Mouse (Mus musculus) CH12.LX (cell line): ENCODE measurements around the gene Dlgap3. TPM values are rescaled to one million over a fixed set of nuclear protein-coding genes. Genes with fewer than 3 reads are reported as not detected.

Experiments
- DNase-seq: peaks from one replicate; pipeline ENCODE4 v3.0.0-alpha.2; 2013; ENCODE audit errors: extremely low read depth
- H3K27ac ChIP-seq: 2 replicates; pipeline ENCODE4 v1.5.1; 2012; ENCODE audit warnings: low read depth, mild to moderate bottlenecking, control low read depth, moderate library complexity; ENCODE audit not compliant: insufficient read depth
- H3K27me3 ChIP-seq: replicated peaks from 2 replicates; pipeline ENCODE3; 2012; ENCODE audit warnings: inconsistent platforms
- H3K36me3 ChIP-seq, 2 experiments: replicated peaks in 1 of 2; 2 replicates each; pipeline versions ENCODE3 to v1.6.1; 2012; ENCODE audit warnings: inconsistent platforms in 1 of 2, low read length in 1 of 2, mild to moderate bottlenecking in 1 of 2, mixed read lengths in 1 of 2, moderate library complexity in 1 of 2; ENCODE audit not compliant: control insufficient read depth in 1 of 2, insufficient read depth in 1 of 2
- H3K4me1 ChIP-seq, 2 experiments: 2 replicates each; pipeline ENCODE4 v1.6.1; 2012; ENCODE audit warnings: inconsistent platforms in 1 of 2, moderate library complexity in 1 of 2; ENCODE audit not compliant: insufficient read depth in 2 of 2, control insufficient read depth in 1 of 2
- H3K4me2 ChIP-seq: 2 replicates; pipeline ENCODE4 v1.6.1; 2012; ENCODE audit warnings: low read depth, mild to moderate bottlenecking, control low read depth; ENCODE audit not compliant: poor library complexity, insufficient read depth, severe bottlenecking
- H3K4me3 ChIP-seq, 3 experiments: fragments of 150-350 bp in 1 of 3; sonication (generic) in 1 of 3; replicated peaks in 1 of 3; 2 replicates each; pipeline versions ENCODE3 to v1.5.1; 2011 to 2012; ENCODE audit warnings: low read depth in 2 of 3, low read length in 2 of 3, mild to moderate bottlenecking in 2 of 3, moderate library complexity in 2 of 3, control low read depth in 1 of 3, improper control_type of control experiment in 1 of 3, inconsistent platforms in 1 of 3, mixed read lengths in 1 of 3; ENCODE audit not compliant: poor library complexity in 1 of 3
- H3K79me2 ChIP-seq: replicated peaks from 2 replicates; pipeline ENCODE4 v1.6.1; 2012; ENCODE audit warnings: mild to moderate bottlenecking, moderate library complexity; ENCODE audit not compliant: control insufficient read depth, poor library complexity, insufficient read depth, severe bottlenecking; ENCODE audit errors: extremely low read depth
- H3K9ac ChIP-seq: 2 replicates; pipeline ENCODE4 v1.6.1; 2012; ENCODE audit warnings: low read depth, mild to moderate bottlenecking, control low read depth, moderate library complexity; ENCODE audit not compliant: insufficient read depth
- H3K9me3 ChIP-seq: replicated peaks from 2 replicates; pipeline ENCODE3; 2012; ENCODE audit warnings: low read length, inconsistent platforms, mixed read lengths
- CHD1 ChIP-seq: IDR thresholded peaks from 2 replicates; pipeline ENCODE4 v1.6.1; 2012; ENCODE audit warnings: low read depth, low read length, improper control_type of control experiment, inconsistent platforms
- ELF1 ChIP-seq: IDR thresholded peaks from 2 replicates; pipeline ENCODE4 v1.6.1; 2014; ENCODE audit warnings: low read depth, mild to moderate bottlenecking, inconsistent platforms, low read length, improper control_type of control experiment
- GABPA ChIP-seq: IDR thresholded peaks from 2 replicates; pipeline ENCODE4 v1.6.1; 2012; ENCODE audit warnings: low read depth, low read length, improper control_type of control experiment, inconsistent platforms; ENCODE audit not compliant: insufficient replicate concordance
- HCFC1 ChIP-seq: IDR thresholded peaks from 2 replicates; pipeline ENCODE4 v1.6.1; 2012; ENCODE audit warnings: low read depth, mild to moderate bottlenecking, inconsistent platforms, low read length, improper control_type of control experiment
- JUN ChIP-seq: IDR thresholded peaks from 2 replicates; pipeline ENCODE4 v1.6.1; 2011; ENCODE audit warnings: low read depth, mild to moderate bottlenecking, low read length, improper control_type of control experiment, moderate library complexity; ENCODE audit not compliant: insufficient read depth
- MAFK ChIP-seq: IDR thresholded peaks from 2 replicates; pipeline ENCODE4 v1.6.1; 2011; ENCODE audit warnings: low read length, improper control_type of control experiment; ENCODE audit not compliant: insufficient replicate concordance
- MAZ ChIP-seq: IDR thresholded peaks from 2 replicates; pipeline ENCODE4 v1.6.1; 2012; ENCODE audit warnings: low read depth, mild to moderate bottlenecking, inconsistent platforms, low read length, improper control_type of control experiment, moderate library complexity
- MEF2A ChIP-seq: IDR thresholded peaks from 2 replicates; pipeline ENCODE4 v1.6.1; 2014; ENCODE audit warnings: low read depth, mild to moderate bottlenecking, inconsistent platforms, low read length, improper control_type of control experiment, borderline replicate concordance
- NRF1 ChIP-seq: IDR thresholded peaks from 2 replicates; pipeline ENCODE4 v1.6.1; 2014; ENCODE audit warnings: low read depth, mild to moderate bottlenecking, inconsistent platforms, low read length, improper control_type of control experiment, moderate library complexity
- RAD21 ChIP-seq: IDR thresholded peaks from 2 replicates; pipeline ENCODE4 v1.6.1; 2011; ENCODE audit warnings: low read depth, mild to moderate bottlenecking, low read length, improper control_type of control experiment, moderate library complexity
- RCOR1 ChIP-seq: conservative IDR thresholded peaks from 2 replicates; pipeline ENCODE4 v1.6.1; 2012; ENCODE audit warnings: low read depth, mild to moderate bottlenecking, inconsistent platforms, low read length, improper control_type of control experiment
- TBP ChIP-seq: conservative IDR thresholded peaks from 2 replicates; pipeline ENCODE4 v1.6.1; 2011; ENCODE audit warnings: low read depth, low read length, improper control_type of control experiment
- USF1 ChIP-seq: IDR thresholded peaks from 2 replicates; pipeline ENCODE4 v1.6.1; 2014; ENCODE audit warnings: low read depth, mild to moderate bottlenecking, inconsistent platforms, low read length, improper control_type of control experiment
- ZMIZ1 ChIP-seq: IDR thresholded peaks from 2 replicates; pipeline ENCODE4 v1.6.1; 2012; ENCODE audit warnings: low read depth, mild to moderate bottlenecking, inconsistent platforms, low read length, improper control_type of control experiment
- ZNF384 ChIP-seq: IDR thresholded peaks from 2 replicates; pipeline ENCODE4 v1.6.1; 2012; ENCODE audit warnings: low read depth, low read length, improper control_type of control experiment, inconsistent platforms
- dilution Hi-C: fragments of 300-500 bp; cut with MboI; formaldehyde crosslinking; loops from 2 replicates; pipeline ENCODE4 v1.14.3; 2020; ENCODE audit warnings: low sequenced_read_pairs; ENCODE audit not compliant: extremely low pct_unique_long_range_greater_than_20kb, extremely low pct_ligation_motif_present
- in situ Hi-C: fragments of 300-500 bp; cut with MboI; formaldehyde crosslinking; loops from 3 replicates; pipeline ENCODE4 v1.14.3; 2019; ENCODE audit warnings: low sequenced_read_pairs, low pct_ligation_motif_present, low pct_unique_long_range_greater_than_20kb, mixed read lengths
- polyA plus RNA-seq: library from polyadenylated mRNA; unstranded; fragments of >175 nt; gene quantifications from 2 replicates; pipeline ENCODE4 v1.2.1, GENCODE M21; 2012; ENCODE audit warnings: low read depth; ENCODE audit not compliant: insufficient read length
- total RNA-seq, 2 experiments: library from RNA; depleted of rRNA; stranded (reverse); fragments of 300-350 nt in 1 of 2; fragments of >200 nt in 1 of 2; gene quantifications; 2 replicates each; pipeline ENCODE4 v1.2.3; 2012 to 2014

Dlgap3 gene
- total and polyA plus RNA-seq, 3 experiments, result 0.07 to 0.55 (median 0.08) TPM

- Histone ChIP-seq H3K9me3 (peaks cover 6% of the 10 kb centered on the region), H3K36me3 (no peaks in the 10 kb centered on the region), H3K27me3 (peaks cover 54% of the 10 kb centered on the region), H3K4me2 (no peak overlapping the region), H3K9ac (no peak overlapping the region), H3K4me3 (no peak overlapping the region), H3K27ac (no peak overlapping the region), H3K4me1 (peaks cover 2 to 10% of the 10 kb centered on the region in 2 experiments; a peak in 3 of 4 replicates), H3K79me2 (no peaks in the 10 kb centered on the region)
- no peak for DNase-seq
- in situ Hi-C loops, result no loop called here
- no peak for TF ChIP-seq CHD1
- TF ChIP-seq TBP, result no peak
- TF ChIP-seq ELF1, result no peak
- TF ChIP-seq ZNF384, result no peak
- no peak for TF ChIP-seq RAD21
- TF ChIP-seq MAFK, result no peak
- TF ChIP-seq ZMIZ1, result no peak
- TF ChIP-seq USF1, result no peak
- TF ChIP-seq JUN, result no peak
- dilution Hi-C loops, result no loop called here
Observed at GRCm38 (mm10) chr4:127215799-127216198, 46.8 kb downstream of the Dlgap3 start.

GRCm38 (mm10) chr4:127216251-127216651 lies 47.2 kb downstream of the Dlgap3 start:
- Histone ChIP-seq H3K27me3 (peaks cover 52% of the 10 kb centered on the region), H3K27ac (no peak overlapping the region), H3K4me1 (peaks cover 0 to 6% of the 10 kb centered on the region in 2 experiments; a peak in 2 of 4 replicates), H3K36me3 (no peaks in the 10 kb centered on the region), H3K79me2 (no peaks in the 10 kb centered on the region), H3K4me3 (no peak overlapping the region), H3K9me3 (peaks cover 7% of the 10 kb centered on the region), H3K9ac (no peak overlapping the region), H3K4me2 (no peak overlapping the region)
- TF ChIP-seq MAFK, result no peak
- no peak for TF ChIP-seq GABPA
- TF ChIP-seq HCFC1, result no peak
- TF ChIP-seq ZNF384, result no peak
- TF ChIP-seq USF1, result no peak
- TF ChIP-seq MAZ, result no peak
- no peak for TF ChIP-seq NRF1
- in situ Hi-C loops (no loop called here), dilution Hi-C loops (no loop called here)
- no peak for DNase-seq

GRCm38 (mm10) chr4:127217048-127217447 lies 48.0 kb downstream of the Dlgap3 start:
- dilution Hi-C loops, result no loop called here
- no peaks in the 10 kb centered on the region for H3K36me3 ChIP-seq
- no peak for DNase-seq
- no peak for TF ChIP-seq MAZ
- TF ChIP-seq RCOR1, result no peak
- no peak for TF ChIP-seq MEF2A
- TF ChIP-seq, all 38 proteins: peak for 0
- no peaks in the 10 kb centered on the region for H3K4me1 ChIP-seq
- H3K27ac ChIP-seq, result no peak overlapping the region
- H3K9me3 ChIP-seq, result peaks cover 7% of the 10 kb centered on the region
- H3K9ac ChIP-seq, result no peak overlapping the region
- peaks cover 45% of the 10 kb centered on the region for H3K27me3 ChIP-seq
- no peak overlapping the region for H3K4me3 ChIP-seq
- H3K4me2 ChIP-seq, result no peak overlapping the region
- in situ Hi-C loops, result no loop called here
- no peaks in the 10 kb centered on the region for H3K79me2 ChIP-seq
